Mouse (Mus musculus) E14TG2a.4 (cell line): ENCODE measurements around the gene Eif4a3.
"Not testable (repeated sequence)": the region's sequence is repeated elsewhere in the genome, so short reads cannot be mapped to it uniquely, and the experiment has no call there.

ENCODE experiments used
- H3K27me3 ChIP-seq: 2 replicates; pipeline ENCODE4 v1.6.1; 2014; ENCODE audit warnings: low read length, control low read depth; ENCODE audit not compliant: insufficient read depth
- H3K36me3 ChIP-seq: 2 replicates; pipeline ENCODE4 v1.6.1; 2014; ENCODE audit warnings: low read length, control low read depth; ENCODE audit not compliant: insufficient read depth
- H3K4me1 ChIP-seq: replicated peaks from 2 replicates; pipeline ENCODE4 v1.6.1; 2014; ENCODE audit warnings: low read depth, low read length, control low read depth
- H3K4me3 ChIP-seq: replicated peaks from 2 replicates; pipeline ENCODE4 v1.5.1; 2014; ENCODE audit warnings: mild to moderate bottlenecking, low read length
- H3K9me3 ChIP-seq: 2 replicates; pipeline ENCODE4 v1.6.1; 2014; ENCODE audit warnings: low read length, control low read depth
- CTCF ChIP-seq: conservative IDR thresholded peaks from 2 replicates; pipeline ENCODE4 v1.5.1; 2014; ENCODE audit warnings: low read length
- NANOG ChIP-seq: IDR thresholded peaks from 2 replicates; pipeline ENCODE4 v1.6.1; 2014; ENCODE audit warnings: borderline replicate concordance, low read length, mixed read lengths
- POU5F1 ChIP-seq: IDR thresholded peaks from 2 replicates; pipeline ENCODE4 v1.6.1; 2014; ENCODE audit warnings: low read length, borderline replicate concordance

The Eif4a3 gene

GRCm38 (mm10) chr11:119306762-119307657, 7.1 kb upstream of the Eif4a3 start:
- no peak overlapping the region for H3K4me3 ChIP-seq
- no peaks in the 10 kb centered on the region for H3K36me3 ChIP-seq
- TF ChIP-seq POU5F1: no peak
- no peak for TF ChIP-seq CTCF
- H3K27me3 ChIP-seq: peaks cover 10% of the 10 kb centered on the region
- no peaks in the 10 kb centered on the region for H3K9me3 ChIP-seq
- peaks cover 62% of the 10 kb centered on the region for H3K4me1 ChIP-seq

DNA sequence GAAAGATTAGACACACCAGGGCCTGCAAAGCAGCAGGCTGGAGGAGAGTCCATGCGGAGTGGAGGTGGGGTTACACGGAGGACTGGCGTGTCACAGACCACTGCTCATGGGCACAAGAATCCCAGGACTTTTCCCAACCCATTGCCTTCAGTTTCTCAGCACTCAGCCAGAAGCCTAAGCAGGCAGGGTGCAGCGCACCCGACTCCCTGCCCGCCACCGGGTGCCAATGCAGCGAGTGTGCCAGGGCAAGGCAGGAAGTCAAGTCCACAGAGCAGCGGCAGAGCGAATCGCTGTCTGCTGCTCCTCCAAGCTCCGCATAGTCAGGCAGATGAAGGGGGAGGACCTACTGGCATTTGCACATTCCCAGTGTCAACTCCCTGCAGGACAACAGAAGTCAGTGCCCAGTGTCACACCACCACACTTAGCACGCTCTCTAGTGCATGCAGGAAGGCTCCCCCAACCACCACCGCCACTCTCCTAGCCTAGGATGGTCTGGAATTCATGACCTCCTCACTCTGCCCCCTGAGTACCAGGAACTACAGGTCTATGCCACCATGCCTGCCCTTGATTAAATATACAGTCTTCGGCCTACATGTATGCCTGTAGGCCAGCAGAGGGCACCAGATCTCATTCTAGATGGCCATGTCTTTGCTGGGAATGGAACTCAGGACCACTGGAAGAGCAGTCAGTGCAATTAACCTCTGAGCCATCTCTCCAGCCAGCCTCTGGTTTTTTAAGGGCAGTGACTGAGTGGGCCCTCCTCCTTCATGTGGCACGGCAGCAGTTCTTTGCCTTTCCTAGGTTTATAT, 5.2 kb upstream of the Eif4a3 start:
- no peak for TF ChIP-seq NANOG
- TF ChIP-seq CTCF: peak; percentile 78
- peak overlapping the region; percentile 73 for H3K4me3 ChIP-seq
- peaks cover 9% of the 10 kb centered on the region for H3K27me3 ChIP-seq
- no peaks in the 10 kb centered on the region for H3K36me3 ChIP-seq
- H3K9me3 ChIP-seq: no peaks in the 10 kb centered on the region
- H3K4me1 ChIP-seq: peaks cover 66% of the 10 kb centered on the region

DNA sequence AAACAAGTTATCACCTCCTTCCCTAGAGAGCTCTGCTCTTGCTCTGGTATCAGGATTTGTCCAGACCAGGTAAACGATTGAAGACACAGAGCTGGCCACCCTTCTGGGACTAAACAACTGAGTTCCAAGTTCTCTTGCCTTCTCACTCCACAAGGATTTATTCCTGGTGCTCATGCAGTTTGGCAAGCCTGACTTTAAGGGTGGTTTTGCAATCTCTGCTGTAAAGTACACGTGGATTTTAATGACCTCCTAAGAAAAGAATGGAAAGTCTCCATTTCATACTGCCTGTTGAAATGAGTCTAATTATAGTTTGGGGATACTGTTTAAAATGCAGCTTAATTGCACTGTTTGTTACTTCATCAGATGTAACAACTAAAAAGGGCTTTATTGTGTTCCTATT, 1.1 kb upstream of the Eif4a3 start:
- Histone ChIP-seq H3K4me3 (no peak overlapping the region; the same call in 1 of the 2 replicates), H3K36me3 (peaks cover 28% of the 10 kb centered on the region), H3K4me1 (peaks cover 73% of the 10 kb centered on the region), H3K27me3 (no peaks in the 10 kb centered on the region), H3K9me3 (no peaks in the 10 kb centered on the region)
- TF ChIP-seq CTCF (no peak), POU5F1 (no peak), NANOG (no peak)

DNA sequence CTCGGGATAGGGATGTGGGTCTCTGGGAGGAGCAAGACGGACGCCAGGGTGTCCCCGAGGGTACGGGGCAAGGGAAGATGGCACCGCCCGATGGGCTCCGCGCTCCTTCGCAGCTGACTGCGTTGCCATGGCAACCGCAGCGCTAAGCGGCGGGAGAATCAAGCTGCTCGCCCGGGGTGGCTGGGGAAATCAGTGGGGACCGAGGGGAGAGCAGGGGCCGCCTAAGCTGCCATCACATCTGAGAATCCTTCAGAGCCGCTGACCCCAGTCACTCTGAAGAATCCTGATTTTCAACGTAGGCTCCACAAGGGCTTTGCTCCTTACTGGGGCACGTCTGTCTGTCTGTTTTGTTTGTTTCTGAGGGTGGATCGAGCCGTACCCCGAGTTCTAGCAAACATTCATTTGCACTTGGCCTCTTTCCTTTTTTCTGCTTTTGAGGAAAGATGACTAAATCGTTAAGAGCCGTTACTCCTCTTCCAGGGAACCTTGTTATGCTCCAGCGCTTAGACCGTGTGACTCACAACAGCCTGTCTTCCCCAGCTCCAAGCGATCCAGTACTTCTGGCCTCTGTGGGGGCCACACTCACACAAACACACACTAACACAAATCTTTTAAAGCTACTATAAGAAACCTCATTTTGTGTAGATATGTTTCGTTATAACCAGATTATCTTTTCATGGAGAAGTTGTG, 502 bp upstream of the Eif4a3 start:
- Histone ChIP-seq H3K27me3 (no peaks in the 10 kb centered on the region), H3K36me3 (peaks cover 34% of the 10 kb centered on the region), H3K4me1 (peaks cover 73% of the 10 kb centered on the region), H3K4me3 (peak overlapping the region; percentile 99), H3K9me3 (no peaks in the 10 kb centered on the region)
- TF ChIP-seq CTCF (no peak), NANOG (no peak), POU5F1 (no peak)

DNA sequence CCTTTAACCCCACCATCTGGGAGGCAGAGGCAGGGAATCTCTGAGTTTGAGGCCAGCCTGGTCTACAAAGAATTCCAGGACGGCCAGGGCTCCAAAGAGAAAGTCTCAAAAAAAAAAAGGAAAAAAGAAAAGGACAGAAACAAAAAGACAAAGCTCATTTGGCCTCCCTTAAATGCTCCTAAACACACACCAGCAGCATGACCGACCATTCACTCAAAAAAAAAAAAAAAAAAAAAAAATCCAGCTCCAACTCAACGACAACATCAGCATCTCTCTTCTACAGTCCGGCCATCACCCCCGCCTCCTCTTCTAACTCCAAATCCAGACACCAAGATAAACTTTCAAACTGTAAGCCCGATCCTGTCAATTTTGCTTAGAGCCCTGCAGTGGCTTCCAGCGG, 972 bp downstream of the Eif4a3 start:
- H3K9me3 ChIP-seq: no peaks in the 10 kb centered on the region
- peaks cover 49% of the 10 kb centered on the region for H3K36me3 ChIP-seq
- H3K4me1 ChIP-seq: peaks cover 72% of the 10 kb centered on the region
- H3K27me3 ChIP-seq: no peaks in the 10 kb centered on the region
- TF ChIP-seq POU5F1 (no peak), NANOG (no peak), CTCF (no peak)
- peak overlapping the region; percentile 99 for H3K4me3 ChIP-seq

- peak overlapping the region; percentile 99 for H3K4me3 ChIP-seq
- no peak for TF ChIP-seq CTCF
- TF ChIP-seq POU5F1: no peak
- no peak for TF ChIP-seq NANOG
These were observed 1.9 kb downstream of the Eif4a3 start for GRCm38 (mm10) chr11:119297996-119298395.

DNA sequence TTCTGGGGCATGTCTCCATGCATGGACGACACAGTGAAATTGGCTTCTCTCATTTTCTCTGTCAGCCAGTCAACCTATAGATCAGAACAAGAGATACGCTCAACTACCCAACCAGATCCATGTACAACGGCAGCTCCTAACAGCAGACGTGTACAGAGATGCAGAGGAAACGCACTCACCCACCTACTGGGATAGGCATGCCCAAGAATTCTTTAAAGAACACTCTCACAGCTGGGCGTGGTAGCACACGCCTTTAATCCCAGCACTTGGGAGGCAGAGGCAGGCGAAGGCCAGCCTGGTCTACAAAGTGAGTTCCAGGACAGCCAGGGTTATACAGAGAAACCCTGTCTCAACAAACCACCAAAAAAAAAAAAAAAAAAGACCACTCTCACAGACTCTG, 7.0 kb downstream of the Eif4a3 start:
- Histone ChIP-seq H3K36me3 (peaks cover 100% of the 10 kb centered on the region), H3K4me1 (peaks cover 58% of the 10 kb centered on the region)
- not testable (repeated sequence) for H3K4me3 ChIP-seq, H3K9me3 ChIP-seq, H3K27me3 ChIP-seq

More at GRCm38 (mm10) chr11:119297996-119298395, 1.9 kb downstream of the Eif4a3 start:
- H3K9me3 ChIP-seq: no peaks in the 10 kb centered on the region
- H3K4me1 ChIP-seq: peaks cover 72% of the 10 kb centered on the region
- no peaks in the 10 kb centered on the region for H3K27me3 ChIP-seq
- H3K36me3 ChIP-seq: peaks cover 58% of the 10 kb centered on the region
